Mouse (Mus musculus) midbrain, embryonic 16.5 days (tissue): ENCODE data around the gene Rxfp2. TPM values are rescaled to one million over a fixed set of nuclear protein-coding genes. Genes with fewer than 3 reads are reported as not detected.

Experiments
- ATAC-seq: fragments of 200-750 bp; cut with Nextera tagmentation; 2 replicates; pipeline ENCODE4 v1.8.0; 2017; ENCODE audit warnings: moderate TSS enrichment
- H3K27ac ChIP-seq: fragments of 300-500 bp; sonication (generic); 2 replicates; pipeline ENCODE4 v1.5.1; 2014; ENCODE audit warnings: mild to moderate bottlenecking, low read length, mixed read lengths
- H3K27me3 ChIP-seq: fragments of 300-500 bp; sonication (generic); 2 replicates; pipeline ENCODE4 v1.6.1; 2014; ENCODE audit warnings: low read depth, low read length, mixed read lengths; ENCODE audit not compliant: control insufficient read depth, insufficient read depth
- H3K36me3 ChIP-seq: fragments of 300-500 bp; sonication (generic); 2 replicates; pipeline ENCODE4 v1.6.1; 2014; ENCODE audit warnings: mild to moderate bottlenecking, low read length, moderate library complexity, mixed read lengths; ENCODE audit not compliant: control insufficient read depth, insufficient read depth
- H3K4me1 ChIP-seq: fragments of 300-500 bp; sonication (generic); 2 replicates; pipeline ENCODE4 v1.6.1; 2014; ENCODE audit warnings: mild to moderate bottlenecking, low read length, mixed read lengths; ENCODE audit not compliant: control insufficient read depth, insufficient read depth
- H3K4me2 ChIP-seq: fragments of 300-500 bp; sonication (generic); 2 replicates; pipeline ENCODE4 v1.6.1; 2014; ENCODE audit warnings: mild to moderate bottlenecking, low read length, mixed read lengths
- H3K4me3 ChIP-seq: fragments of 300-500 bp; sonication (generic); 2 replicates; pipeline ENCODE4 v1.5.1; 2014; ENCODE audit warnings: low read depth, mild to moderate bottlenecking, low read length, moderate library complexity, mixed read lengths
- H3K9ac ChIP-seq: fragments of 300-500 bp; sonication (generic); 2 replicates; pipeline ENCODE4 v1.6.1; 2014; ENCODE audit warnings: low read depth, low read length, mixed read lengths
- H3K9me3 ChIP-seq: fragments of 300-500 bp; sonication (generic); replicated peaks from 2 replicates; pipeline ENCODE4 v1.6.1; 2014; ENCODE audit warnings: mild to moderate bottlenecking, low read length, mixed read lengths; ENCODE audit not compliant: control insufficient read depth, poor library complexity, severe bottlenecking
- WGBS: fragments of 180-500 bp; shearing (Covaris S2); extraction: QIAGEN DNeasy Blood & Tissue Kit; methylation state at CpG from one replicate; pipeline ENCODE4 v1.1.7; 2014; 5-methylcytosine and 5-hydroxymethylcytosine counted together
- polyA plus RNA-seq: library from polyadenylated mRNA; unstranded; fragments of >200 nt; fragmentation: Nextera tagmentation; extraction: Ambion mirVana; gene quantifications from 2 replicates; pipeline ENCODE4 v1.2.1, GENCODE M21; 2015

Rxfp2 gene
- polyA plus RNA-seq, 1 experiment from 2014 or later = 1.9 TPM

GRCm38 (mm10) chr5:150122095-150122494, 103.6 kb downstream of the Rxfp2 start:
- H3K27ac ChIP-seq = no peak overlapping the region
- WGBS = 89% methylated on average over 4 of the region's 4 CpGs
- H3K27me3 ChIP-seq = no peaks in the 10 kb centered on the region
- no peaks in the 10 kb centered on the region for H3K36me3 ChIP-seq
- no peaks in the 10 kb centered on the region for H3K9me3 ChIP-seq
- no peak overlapping the region for H3K4me2 ChIP-seq
- no peak overlapping the region for H3K9ac ChIP-seq
- no peak overlapping the region for H3K4me3 ChIP-seq
- ATAC-seq = no peak
- no peaks in the 10 kb centered on the region; the same call in 1 of the 2 replicates for H3K4me1 ChIP-seq

GRCm38 (mm10) chr5:150122571-150122970, 104.1 kb downstream of the Rxfp2 start:
- H3K27ac ChIP-seq = no peak overlapping the region
- H3K4me2 ChIP-seq = no peak overlapping the region
- H3K9ac ChIP-seq = no peak overlapping the region
- no peak overlapping the region for H3K4me3 ChIP-seq
- ATAC-seq = no peak
- no peaks in the 10 kb centered on the region for H3K9me3 ChIP-seq
- H3K27me3 ChIP-seq = no peaks in the 10 kb centered on the region
- 86% methylated on average over 2 of the region's 2 CpGs for WGBS
- no peaks in the 10 kb centered on the region for H3K36me3 ChIP-seq
- H3K4me1 ChIP-seq = no peaks in the 10 kb centered on the region; the same call in 1 of the 2 replicates

GRCm38 (mm10) chr5:150125920-150126319, 107.4 kb downstream of the Rxfp2 start:
- Histone ChIP-seq H3K4me2 (no peak overlapping the region), H3K4me1 (0 out of 2 replicates have a peak, but pooled peaks cover 2% of the 10 kb centered on the region), H3K9me3 (no peaks in the 10 kb centered on the region), H3K4me3 (no peak overlapping the region), H3K9ac (no peak overlapping the region), H3K36me3 (no peaks in the 10 kb centered on the region), H3K27ac (no peak overlapping the region), H3K27me3 (no peaks in the 10 kb centered on the region)
- ATAC-seq = no peak
- 92% methylated on average over 9 of the region's 9 CpGs for WGBS

- no peak overlapping the region for H3K27ac ChIP-seq
- H3K9ac ChIP-seq = no peak overlapping the region
- no peaks in the 10 kb centered on the region for H3K36me3 ChIP-seq
- H3K4me2 ChIP-seq = no peak overlapping the region
- WGBS = 67% methylated on average over 8 of the region's 8 CpGs
- 0 out of 2 replicates have a peak, but pooled peaks cover 2% of the 10 kb centered on the region for H3K4me1 ChIP-seq
- no peaks in the 10 kb centered on the region for H3K27me3 ChIP-seq
- no peaks in the 10 kb centered on the region for H3K9me3 ChIP-seq
- no peak for ATAC-seq
- H3K4me3 ChIP-seq = no peak overlapping the region
Observed at GRCm38 (mm10) chr5:150128432-150128831, 110.0 kb downstream of the Rxfp2 start.

- H3K36me3 ChIP-seq = no peaks in the 10 kb centered on the region
- H3K27me3 ChIP-seq = no peaks in the 10 kb centered on the region
- H3K9ac ChIP-seq = no peak overlapping the region
- 70% methylated on average over 7 of the region's 7 CpGs for WGBS
- no peak overlapping the region for H3K4me3 ChIP-seq
- no peak for ATAC-seq
- no peak overlapping the region for H3K4me2 ChIP-seq
- H3K4me1 ChIP-seq = 0 out of 2 replicates have a peak, but pooled peaks cover 2% of the 10 kb centered on the region
- no peak overlapping the region for H3K27ac ChIP-seq
- no peaks in the 10 kb centered on the region for H3K9me3 ChIP-seq
Observed at GRCm38 (mm10) chr5:150130144-150130543, 111.7 kb downstream of the Rxfp2 start.

- 0 out of 2 replicates have a peak, but pooled peaks cover 2% of the 10 kb centered on the region for H3K4me1 ChIP-seq
- no peak overlapping the region for H3K4me2 ChIP-seq
- no peak overlapping the region for H3K9ac ChIP-seq
- no peak for ATAC-seq
- no peak overlapping the region for H3K4me3 ChIP-seq
- H3K36me3 ChIP-seq = no peaks in the 10 kb centered on the region
- no peaks in the 10 kb centered on the region for H3K27me3 ChIP-seq
- whole genome bisulfite sequencing = 59% methylated on average over 7 of the region's 7 CpGs
- no peak overlapping the region for H3K27ac ChIP-seq
- H3K9me3 ChIP-seq = no peaks in the 10 kb centered on the region
Observed at GRCm38 (mm10) chr5:150131166-150131565, 112.7 kb downstream of the Rxfp2 start.

Other genes with a start within 250 kb of the Rxfp2 start
- 60.0 and 64.1 TPM in 2 replicates for gene Fry, start 100.0 kb downstream of the Rxfp2 start, polyA plus RNA-seq